Mouse (Mus musculus): ENCODE results near the gene Schip1.

Schip1 gene

DNA sequence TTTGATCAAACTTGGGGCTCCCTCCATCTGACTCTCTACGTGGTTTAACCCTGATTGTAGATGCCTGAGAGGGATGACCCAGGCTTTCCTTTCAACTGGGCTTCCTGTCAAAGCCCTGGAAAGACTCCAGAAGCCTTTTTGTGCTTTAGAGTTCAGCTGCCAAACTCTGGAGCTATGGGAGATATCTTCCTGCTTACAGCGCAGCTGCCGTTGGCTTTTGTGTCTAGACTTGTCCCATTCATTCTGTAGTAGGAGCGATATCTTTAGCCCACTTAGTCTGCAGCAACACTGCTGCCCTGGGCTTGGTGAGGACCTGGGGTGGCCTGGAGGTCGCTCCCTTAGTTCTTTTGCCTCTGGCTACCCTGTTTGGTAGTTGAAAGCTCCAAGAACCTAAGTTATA lies 56.7 kb downstream of the Schip1 start:
- intact Hi-C loops (cut with DNase I), result no loop called here

DNA sequence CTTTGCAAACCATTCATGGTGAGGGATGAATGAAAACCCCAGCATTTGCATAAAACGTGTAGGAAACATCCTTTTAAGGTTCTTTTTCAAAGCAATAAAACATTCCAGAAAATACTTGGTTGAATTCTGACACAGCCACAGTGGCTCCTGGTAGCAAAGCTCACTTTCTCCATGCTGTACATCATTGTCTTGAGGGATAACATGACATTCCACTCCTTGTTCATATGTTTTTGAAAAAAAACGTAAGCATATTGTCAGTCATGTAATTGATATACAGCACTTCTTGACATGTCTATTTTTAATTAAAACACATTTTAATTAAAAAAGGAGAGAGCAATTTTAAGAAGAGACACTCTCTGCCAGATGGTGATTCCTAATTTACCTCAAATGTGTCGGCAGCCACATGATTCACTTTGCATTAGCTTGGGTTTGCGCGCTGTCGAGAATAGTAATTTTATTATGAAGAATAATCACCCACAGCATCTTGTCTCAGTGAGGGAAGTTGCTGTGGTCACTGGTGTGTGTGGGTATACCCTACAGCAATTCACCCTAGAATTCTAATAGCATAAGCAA lies 61.8 kb downstream of the Schip1 start:
- intact Hi-C loops (cut with DNase I), result no loop called here

GRCm38 (mm10) chr3:68130386-68130785 lies 65.8 kb downstream of the Schip1 start:
- intact Hi-C loops (cut with DNase I), result no loop called here

- intact Hi-C loops (cut with DNase I), result no loop called here
These were observed 74.4 kb downstream of the Schip1 start for GRCm38 (mm10) chr3:68138833-68139627.

GRCm38 (mm10) chr3:68150688-68151087 lies 86.1 kb downstream of the Schip1 start:
- intact Hi-C loops (cut with DNase I), result no loop called here

DNA sequence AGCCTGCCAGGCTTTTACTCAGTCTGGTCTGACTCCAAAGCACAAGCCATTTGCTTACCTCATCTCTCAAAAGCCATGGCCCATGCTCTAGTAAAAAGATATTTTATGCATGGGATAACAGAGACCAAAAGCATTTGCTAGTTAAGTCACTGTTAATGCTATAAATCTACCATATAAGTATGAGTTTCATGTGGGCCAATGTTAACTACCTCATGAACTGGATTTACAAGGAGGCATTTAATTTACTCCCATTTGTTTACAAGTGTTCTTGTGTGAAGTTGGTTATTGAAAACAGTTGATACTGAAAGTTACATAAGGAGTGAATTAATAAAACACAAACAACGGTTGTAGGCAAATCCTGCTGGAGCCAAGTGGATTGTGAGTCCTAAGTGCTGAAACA lies 95.6 kb downstream of the Schip1 start:
- intact Hi-C loops (cut with DNase I), result no loop called here

- intact Hi-C loops (cut with DNase I), result no loop called here
These were observed 96.2 kb downstream of the Schip1 start for GRCm38 (mm10) chr3:68160760-68161159.

DNA sequence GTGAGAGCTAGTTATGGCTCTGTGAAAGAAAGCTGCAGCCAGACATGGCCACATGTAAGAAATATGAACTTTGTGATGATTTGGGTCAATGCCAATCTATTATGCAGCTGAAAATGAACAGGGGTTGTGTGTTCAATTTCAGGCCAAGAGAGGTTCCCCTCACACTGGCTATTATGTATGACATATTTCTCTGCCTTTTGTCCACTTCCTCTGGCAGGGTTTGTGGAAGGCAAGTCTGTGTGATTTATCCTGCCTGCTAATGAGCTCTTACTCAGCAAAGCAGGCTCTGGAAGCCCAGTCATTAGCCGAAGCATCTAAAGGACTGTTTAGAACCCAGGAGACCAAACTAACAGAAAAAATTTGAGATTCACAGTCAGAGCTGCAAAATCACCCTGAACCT lies 113.6 kb downstream of the Schip1 start:
- intact Hi-C loops (cut with DNase I), result no loop called here

DNA sequence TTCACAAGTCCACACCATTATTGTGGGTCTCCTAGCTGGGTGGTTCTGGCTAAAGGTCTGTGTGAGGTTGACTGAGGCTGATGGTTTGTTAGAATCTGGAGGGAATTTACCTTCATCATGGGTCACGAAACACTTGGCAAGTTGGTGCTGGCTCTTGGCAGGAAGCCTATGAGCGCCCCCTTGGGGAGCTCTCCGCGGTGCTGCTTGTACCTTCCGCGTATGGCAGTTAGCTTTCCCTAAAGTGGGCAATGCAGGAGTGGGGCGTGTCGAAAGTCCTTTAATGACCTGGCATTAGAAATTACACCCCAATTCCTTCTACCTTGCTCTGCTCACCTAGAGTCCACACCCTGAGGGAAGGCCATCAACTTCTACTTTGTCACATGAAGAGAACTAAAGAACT lies 122.9 kb downstream of the Schip1 start:
- intact Hi-C loops (cut with DNase I), result no loop called here

DNA sequence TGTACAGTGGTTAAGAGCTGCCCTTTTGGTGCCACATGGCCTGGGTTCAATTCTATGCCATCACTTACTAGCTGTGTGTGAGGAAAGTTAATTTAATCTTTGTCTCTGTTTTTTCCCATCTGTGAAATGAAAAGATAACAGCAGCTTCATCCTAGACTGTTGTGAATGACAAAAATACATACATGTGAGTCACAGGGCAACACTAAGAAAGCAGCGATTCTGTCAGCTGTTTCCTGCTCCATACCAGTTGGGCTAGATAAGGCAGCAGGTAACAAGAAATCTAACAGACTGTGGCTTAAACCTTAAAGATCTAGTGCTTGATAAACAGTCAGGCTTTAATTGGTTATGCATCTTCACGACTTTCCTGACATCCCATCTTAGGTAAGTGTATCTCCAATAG lies 124.5 kb downstream of the Schip1 start:
- intact Hi-C loops (cut with DNase I), result no loop called here

GRCm38 (mm10) chr3:68196933-68197332 lies 132.3 kb downstream of the Schip1 start:
- intact Hi-C loops (cut with DNase I), result no loop called here

GRCm38 (mm10) chr3:68201214-68201613 lies 136.6 kb downstream of the Schip1 start:
- intact Hi-C loops (cut with DNase I), result no loop called here

DNA sequence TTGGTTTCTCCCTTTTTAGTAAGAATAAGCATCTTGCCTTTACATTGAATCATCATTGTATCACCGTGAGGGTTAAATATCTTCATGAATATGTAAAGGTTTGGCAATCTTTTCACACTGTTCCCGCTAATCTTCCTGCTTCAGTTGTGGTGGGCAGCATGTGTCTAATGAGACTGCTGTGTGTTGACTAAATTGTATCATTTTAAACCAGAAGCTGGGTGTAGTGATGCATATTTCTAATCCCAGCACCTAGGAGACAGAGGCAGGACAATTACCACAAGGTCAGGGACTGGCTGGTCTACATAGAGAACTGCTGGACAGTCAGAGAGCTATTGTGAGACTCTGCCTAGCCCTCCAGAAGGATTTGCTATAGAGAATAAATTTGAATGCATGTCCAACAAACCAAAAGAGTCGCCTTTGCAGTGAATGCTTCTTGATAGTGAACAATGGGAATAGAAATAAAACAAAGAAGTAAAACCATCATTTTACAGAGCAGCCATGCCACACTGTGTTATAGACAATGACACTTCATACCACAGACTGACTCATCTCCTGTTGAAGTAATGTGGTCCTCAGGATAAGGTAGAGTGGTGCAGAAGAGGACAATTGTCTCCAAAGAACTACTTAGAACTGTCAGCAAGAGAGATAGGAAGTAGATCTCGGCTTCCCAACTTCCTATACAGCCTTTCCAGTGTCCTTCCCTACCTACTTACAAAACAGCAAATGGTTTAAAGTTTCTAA lies 137.7 kb downstream of the Schip1 start:
- intact Hi-C loops (cut with DNase I), result no loop called here

GRCm38 (mm10) chr3:68203934-68204467 lies 139.4 kb downstream of the Schip1 start:
- intact Hi-C loops (cut with DNase I), result no loop called here

GRCm38 (mm10) chr3:68210422-68210821 lies 145.8 kb downstream of the Schip1 start:
- intact Hi-C loops (cut with DNase I), result no loop called here

GRCm38 (mm10) chr3:68221452-68221851 lies 156.8 kb downstream of the Schip1 start:
- intact Hi-C loops (cut with DNase I), result no loop called here

DNA sequence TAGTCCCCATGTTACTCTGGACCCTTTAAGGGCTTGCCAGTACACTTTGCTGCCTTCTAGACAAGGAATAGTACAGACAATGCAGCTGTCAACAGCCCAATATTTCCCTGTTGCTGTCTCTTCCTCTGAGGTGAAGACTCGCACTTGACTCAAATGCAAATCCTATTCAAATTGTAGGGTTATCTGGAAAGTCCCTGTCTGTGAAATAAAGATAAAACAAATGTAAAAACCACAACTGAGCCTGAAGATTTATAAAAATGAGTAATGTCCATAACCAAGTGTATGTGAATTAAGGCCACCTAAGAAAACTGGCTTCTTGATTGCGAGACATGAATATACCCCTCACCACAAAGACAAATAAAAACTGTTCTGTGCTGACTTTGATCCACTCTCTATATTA lies 175.3 kb downstream of the Schip1 start:
- intact Hi-C loops (cut with DNase I), result no loop called here

DNA sequence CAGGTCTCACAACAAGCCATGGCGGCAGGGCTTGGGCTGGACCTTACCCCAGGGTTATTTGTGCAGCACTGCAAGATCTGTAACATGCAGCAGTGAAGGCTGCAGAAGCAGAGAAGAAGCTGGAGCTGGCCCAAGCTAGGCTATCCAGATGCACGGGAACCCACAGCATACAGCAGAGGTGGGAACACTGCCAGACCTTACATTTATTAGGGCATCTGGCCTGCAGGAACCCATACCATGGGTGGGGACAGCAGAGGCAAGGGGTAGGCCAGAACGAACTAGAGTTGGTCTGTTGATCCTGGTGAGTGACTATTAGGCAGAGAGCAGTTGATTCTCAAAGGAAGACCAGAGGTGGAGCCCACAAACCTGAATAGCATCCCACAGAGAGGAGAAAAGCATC lies 178.6 kb downstream of the Schip1 start:
- intact Hi-C loops (cut with DNase I), result no loop called here

DNA sequence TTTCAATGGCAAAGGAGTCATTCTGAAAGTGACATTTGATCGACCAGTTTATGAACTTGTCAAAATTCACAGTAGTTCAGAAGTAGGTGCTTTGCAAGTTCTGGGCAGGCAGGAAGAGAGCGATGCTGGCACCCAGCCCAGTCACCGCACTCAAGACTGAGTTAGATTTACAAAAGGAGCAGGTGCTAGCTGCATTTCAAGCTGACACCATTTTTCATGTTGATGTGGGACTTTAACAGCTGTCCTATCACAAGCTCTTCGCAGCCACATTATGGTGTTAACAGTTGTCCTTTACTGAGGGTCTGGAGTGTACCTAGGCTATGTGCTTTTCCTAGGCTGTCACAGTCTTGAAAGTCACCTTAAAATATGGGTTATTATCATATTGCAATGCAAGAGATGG lies 181.6 kb downstream of the Schip1 start:
- intact Hi-C loops (cut with DNase I), result no loop called here

DNA sequence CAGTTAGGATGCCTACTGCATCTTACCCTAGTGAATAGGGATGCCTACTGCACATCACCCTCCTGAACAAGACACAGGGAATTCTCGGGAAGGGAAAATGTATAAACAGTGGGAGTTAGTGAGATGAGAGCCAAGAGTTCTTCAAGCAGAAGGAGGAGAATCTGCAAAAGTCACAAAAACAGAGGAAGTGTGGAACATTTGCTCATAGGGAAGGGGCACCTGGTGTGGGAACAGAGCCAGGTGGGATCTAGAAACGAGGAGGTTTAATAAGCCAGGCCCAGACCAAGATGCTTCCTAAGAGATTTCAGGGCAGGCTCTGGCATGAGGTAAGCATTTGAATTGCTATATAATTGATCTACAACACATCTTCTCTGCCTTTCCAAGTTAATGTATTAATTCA lies 186.0 kb downstream of the Schip1 start:
- intact Hi-C loops (cut with DNase I), result no loop called here

GRCm38 (mm10) chr3:68252335-68252734 lies 187.7 kb downstream of the Schip1 start:
- intact Hi-C loops (cut with DNase I), result no loop called here

GRCm38 (mm10) chr3:68262304-68262703 lies 197.7 kb downstream of the Schip1 start:
- intact Hi-C loops (cut with DNase I), result no loop called here

Data from adrenal gland (tissue).